Mouse (Mus musculus) gastrocnemius, postnatal 25 days (tissue): ENCODE measurements at regions not wholly inside any gene's neighbourhood (a gene's known extent, or its start where the extent isn't known, plus 50 kb on each side); places are given as distances from the start of the nearest gene placed in this dataset.

Experiments
- DNase-seq: peaks from one replicate; pipeline ENCODE4 v3.0.0; 2022

DNA sequence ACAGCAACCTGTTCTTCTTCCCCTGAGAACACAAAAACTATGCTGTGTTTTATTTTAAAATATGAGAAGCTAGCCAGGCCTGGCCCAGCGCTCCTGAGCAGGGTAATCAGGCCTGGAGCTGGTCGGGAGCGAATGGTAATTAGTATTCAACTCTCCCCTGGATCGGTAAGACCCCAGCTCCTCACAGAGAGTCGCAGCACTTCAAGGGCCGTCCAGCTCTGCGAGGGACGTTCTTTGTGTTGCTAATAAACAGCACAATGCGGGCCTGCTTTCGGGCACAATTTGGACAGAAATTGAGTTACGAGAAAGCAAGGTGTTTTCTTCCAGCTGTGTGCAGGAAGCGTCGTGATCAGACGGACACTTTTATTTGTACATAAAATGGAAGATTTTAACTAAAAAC lies 69.5 kb upstream of the Spaca7 start:
- DNase-seq = no peak

DNA sequence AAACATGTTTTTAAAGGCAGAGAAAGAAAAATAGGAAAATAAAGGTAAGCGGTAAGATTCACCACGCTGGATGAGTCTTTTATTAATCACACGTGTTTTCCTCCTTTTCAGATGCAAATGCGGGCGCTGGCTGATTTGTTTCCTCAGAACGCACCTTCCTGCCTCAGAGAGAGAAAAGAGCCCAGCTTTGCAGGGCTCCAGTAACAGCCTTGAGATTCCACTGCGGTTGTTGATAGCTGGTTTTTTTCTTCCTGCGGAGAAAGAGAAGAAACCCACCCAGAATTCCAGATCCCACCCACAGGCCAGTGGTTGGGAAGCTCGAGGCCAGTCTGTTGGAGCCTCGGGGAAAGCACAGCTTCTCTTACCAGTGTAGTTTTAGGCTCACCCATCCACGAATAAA lies 68.6 kb upstream of the Spaca7 start:
- no peak for DNase-seq

DNA sequence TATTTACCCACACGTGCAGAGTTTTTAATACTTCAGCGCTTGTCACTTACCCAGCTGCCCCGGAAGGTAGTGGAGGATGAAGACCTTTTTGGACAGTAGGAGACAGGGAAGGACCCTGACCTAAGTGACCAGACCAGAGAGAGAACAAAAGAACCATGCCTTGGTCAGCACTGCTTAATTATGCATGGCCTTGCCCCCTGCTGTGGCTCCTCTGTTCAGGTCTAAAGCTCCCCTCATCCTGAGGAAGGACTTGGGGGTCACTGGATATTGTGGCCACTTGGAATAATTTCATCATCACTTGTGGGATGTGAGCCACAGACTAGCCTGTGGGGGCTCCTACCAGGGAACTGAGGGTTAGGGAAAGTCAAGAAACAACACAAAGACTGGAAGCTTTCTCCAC lies 68.1 kb upstream of the Spaca7 start:
- DNase-seq = no peak

DNA sequence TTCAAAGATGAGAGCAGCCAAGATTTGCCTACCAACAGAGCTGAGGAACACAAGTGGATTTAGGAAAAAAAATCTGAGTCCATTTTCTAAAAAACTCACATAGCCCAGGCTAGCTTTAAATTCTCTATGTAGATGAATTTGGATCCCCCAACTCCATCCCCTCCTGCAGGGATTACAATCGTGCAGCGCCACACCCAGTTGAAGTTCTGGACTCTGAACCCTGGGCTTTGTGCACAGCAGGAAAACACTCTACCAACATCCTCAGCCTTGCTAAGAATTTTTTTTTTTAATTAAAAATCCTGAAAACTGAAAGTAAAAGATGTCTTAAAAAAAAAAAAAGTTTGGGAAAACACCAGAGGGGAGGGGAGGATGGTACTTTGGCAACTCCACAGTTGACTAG lies 62.6 kb upstream of the Spaca7 start:
- no peak for DNase-seq

DNA sequence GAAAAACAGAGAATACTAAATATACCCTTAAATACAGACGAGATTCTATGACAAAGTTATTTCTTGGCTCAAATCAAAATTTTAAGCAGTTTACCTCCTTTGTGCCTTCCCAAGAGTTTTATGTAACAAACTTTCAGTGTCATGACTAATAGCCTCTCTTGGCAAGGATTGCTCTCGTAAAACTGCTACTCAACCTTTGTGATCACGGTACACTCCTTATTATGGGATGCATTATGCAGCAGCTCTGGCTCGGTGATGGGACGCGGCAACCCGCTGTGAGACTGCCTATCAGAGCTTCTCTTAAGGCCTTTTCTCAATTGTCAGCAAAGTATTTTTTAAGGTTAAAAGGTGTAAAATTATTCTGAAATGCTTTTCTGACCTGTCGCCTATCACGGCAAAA lies 59.8 kb upstream of the Spaca7 start:
- no peak for DNase-seq

DNA sequence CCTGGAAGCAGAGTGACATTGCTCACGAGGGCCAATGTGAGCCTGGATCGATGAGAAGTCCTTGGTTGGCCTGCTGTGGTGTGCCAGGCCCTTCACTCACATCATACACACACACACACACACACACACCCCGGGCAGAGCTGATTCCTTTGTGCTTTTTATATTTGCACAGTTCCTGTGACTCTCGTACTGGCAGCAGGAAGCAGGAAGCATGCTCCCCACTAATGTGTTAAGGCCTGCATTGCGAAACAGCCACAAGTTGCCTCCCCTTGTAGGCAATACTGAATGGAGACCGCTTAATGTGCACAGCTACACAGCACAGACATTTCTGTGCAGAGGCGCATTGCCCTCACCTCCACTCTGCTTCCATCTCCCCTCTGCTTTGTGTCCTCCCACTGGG lies 58.7 kb upstream of the Spaca7 start:
- DNase-seq = no peak

DNA sequence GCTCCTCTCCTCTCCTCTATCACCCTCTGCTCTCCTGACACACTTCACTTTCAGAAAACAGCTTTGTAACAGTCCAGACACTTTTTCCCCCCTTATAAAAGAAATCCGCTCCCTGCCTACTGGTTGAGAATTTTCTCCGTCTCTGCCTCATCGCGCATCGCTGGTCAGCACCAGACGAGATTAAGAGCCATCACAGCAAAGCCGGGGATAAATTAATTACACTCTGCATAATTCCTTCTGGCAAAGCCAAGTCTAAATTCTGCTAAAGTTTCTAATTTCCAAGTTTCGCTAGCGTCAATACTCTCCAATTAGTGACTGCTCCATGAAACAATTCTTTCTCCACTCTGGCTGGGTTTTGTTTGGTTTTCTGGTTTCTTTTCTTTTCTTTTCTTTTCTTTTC lies 51.2 kb upstream of the Spaca7 start:
- DNase-seq = no peak
